Mouse (Mus musculus) kidney, postnatal 0 days (tissue): ENCODE measurements around the gene Acot7. TPM values are rescaled to one million over a fixed set of nuclear protein-coding genes. Genes with fewer than 3 reads are reported as not detected.

ENCODE experiments used
- ATAC-seq: fragments of 200-750 bp; cut with Nextera tagmentation; replicated peaks from 2 replicates; pipeline ENCODE4 v1.8.0; 2017; ENCODE audit warnings: low read depth, moderate number of reproducible peaks, moderate TSS enrichment, moderate library complexity; ENCODE audit not compliant: low FRiP score
- DNase-seq: peaks from one replicate; pipeline ENCODE4 v3.0.0-alpha.2; 2016; ENCODE audit warnings: low spot score
- H3K27ac ChIP-seq: fragments of 300-500 bp; sonication (generic); 2 replicates; pipeline ENCODE4 v1.5.1; 2014; ENCODE audit warnings: mild to moderate bottlenecking
- H3K27me3 ChIP-seq: fragments of 300-500 bp; sonication (generic); 2 replicates; pipeline ENCODE4 v1.6.1; 2014; ENCODE audit warnings: low read length, mixed read lengths; ENCODE audit not compliant: insufficient read depth
- H3K36me3 ChIP-seq: fragments of 300-500 bp; sonication (generic); 2 replicates; pipeline ENCODE4 v1.6.1; 2014; ENCODE audit warnings: low read length, mixed read lengths; ENCODE audit not compliant: insufficient read depth
- H3K4me1 ChIP-seq: fragments of 300-500 bp; sonication (generic); replicated peaks from 2 replicates; pipeline ENCODE4 v1.6.1; 2014; ENCODE audit warnings: antibody characterized with exemption, low read length, mixed read lengths; ENCODE audit not compliant: insufficient read depth
- H3K4me2 ChIP-seq: fragments of 300-500 bp; sonication (generic); 2 replicates; pipeline ENCODE4 v1.6.1; 2014; ENCODE audit warnings: mild to moderate bottlenecking, low read length, moderate library complexity, mixed read lengths
- H3K4me3 ChIP-seq: fragments of 300-500 bp; sonication (generic); replicated peaks from 2 replicates; pipeline ENCODE4 v1.5.1; 2014; ENCODE audit warnings: low read depth, low read length
- H3K9ac ChIP-seq: fragments of 300-500 bp; sonication (generic); 2 replicates; pipeline ENCODE4 v1.6.1; 2014; ENCODE audit warnings: low read depth, low read length
- H3K9me3 ChIP-seq: fragments of 300-500 bp; sonication (generic); replicated peaks from 2 replicates; pipeline ENCODE4 v1.6.1; 2016; ENCODE audit warnings: low read length, inconsistent platforms, mixed read lengths
- CTCF ChIP-seq: IDR thresholded peaks from 2 replicates; pipeline ENCODE4 v1.5.1; 2016; ENCODE audit warnings: antibody characterized with exemption, low read depth, mild to moderate bottlenecking, moderate library complexity
- WGBS: fragments of 180-500 bp; shearing (Covaris S2); extraction: QIAGEN DNeasy Blood & Tissue Kit; methylation state at CpG from one replicate; pipeline ENCODE4 v1.1.7; 2014; 5-methylcytosine and 5-hydroxymethylcytosine counted together
- polyA plus RNA-seq: library from polyadenylated mRNA; unstranded; fragments of >200 nt; fragmentation: Nextera tagmentation; extraction: Ambion mirVana; gene quantifications from 2 replicates; pipeline ENCODE4 v1.2.1, GENCODE M21; 2015

Acot7 gene
- polyA plus RNA-seq, 1 experiment from 2014 or later: 56.4 TPM

DNA sequence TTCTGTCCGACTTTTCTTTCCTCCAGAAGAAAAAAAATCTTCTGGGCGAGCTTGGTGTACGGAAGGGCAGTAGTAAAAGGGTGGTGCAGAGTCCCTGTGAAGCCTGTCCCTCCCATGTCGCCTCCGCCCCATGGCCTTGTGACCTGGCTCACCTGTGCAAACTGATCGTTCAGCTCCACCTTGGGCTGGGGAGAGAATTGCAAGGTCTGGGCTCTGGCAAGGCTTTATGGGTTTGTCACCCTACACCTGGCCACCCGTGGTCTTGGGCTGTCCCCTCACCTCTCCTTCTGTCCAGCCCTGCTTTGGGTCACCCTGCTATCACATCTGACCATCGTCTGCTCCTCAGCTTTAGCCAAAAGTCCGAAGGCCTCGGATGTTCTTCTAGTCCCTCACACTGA is 45.2 kb upstream of the Acot7 start:
- Histone ChIP-seq H3K27ac (peak overlapping the region; percentile 84; the same call in 1 of the 2 replicates), H3K36me3 (no peaks in the 10 kb centered on the region), H3K9me3 (no peaks in the 10 kb centered on the region), H3K27me3 (peaks cover 22% of the 10 kb centered on the region), H3K9ac (no peak overlapping the region), H3K4me3 (no peak overlapping the region), H3K4me1 (peaks cover 21% of the 10 kb centered on the region; the same call in 1 of the 2 replicates), H3K4me2 (no peak overlapping the region)
- ATAC-seq (no peak), DNase-seq (no peak)
- 0 out of 2 replicates have a peak, but pooled peaks have one; percentile 4 for TF ChIP-seq CTCF
- 27% methylated on average over 10 of the region's 10 CpGs for WGBS

- Histone ChIP-seq H3K9ac (no peak overlapping the region), H3K9me3 (no peaks in the 10 kb centered on the region), H3K27me3 (peaks cover 18% of the 10 kb centered on the region), H3K4me2 (no peak overlapping the region), H3K27ac (no peak overlapping the region), H3K4me3 (no peak overlapping the region), H3K36me3 (no peaks in the 10 kb centered on the region), H3K4me1 (peaks cover 24% of the 10 kb centered on the region; the same call in 1 of the 2 replicates)
- TF ChIP-seq CTCF: no peak
- ATAC-seq (no peak), DNase-seq (no peak)
- WGBS: 47% methylated on average over 5 of the region's 5 CpGs
Measured at GRCm38 (mm10) chr4:152133213-152133612, 44.7 kb upstream of the Acot7 start.

DNA sequence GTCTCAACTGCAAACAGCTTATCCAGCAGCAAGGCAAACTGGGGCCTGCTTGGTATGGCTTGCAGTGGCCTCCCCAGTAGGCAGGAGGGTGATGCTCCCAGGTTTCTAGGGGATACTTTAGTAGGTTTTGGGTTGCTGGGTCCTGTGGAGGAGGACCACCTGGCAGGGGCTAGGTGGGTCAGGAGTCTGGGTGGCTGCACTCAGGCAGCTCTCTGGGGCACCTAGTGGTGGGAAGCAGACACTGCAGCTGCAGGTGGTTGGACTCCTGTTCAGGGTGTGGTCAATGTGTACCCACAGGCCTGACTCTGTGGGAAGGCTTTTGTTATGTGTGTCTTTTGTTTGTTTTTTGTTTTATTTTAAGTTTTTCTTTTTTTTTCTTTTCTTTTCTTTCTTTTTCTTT is 43.4 kb upstream of the Acot7 start:
- Histone ChIP-seq H3K4me2 (no peak overlapping the region), H3K36me3 (no peaks in the 10 kb centered on the region), H3K4me1 (peaks cover 20% of the 10 kb centered on the region; the same call in 1 of the 2 replicates), H3K27me3 (0 out of 2 replicates have a peak, but pooled peaks cover 7% of the 10 kb centered on the region), H3K9me3 (no peaks in the 10 kb centered on the region), H3K4me3 (no peak overlapping the region), H3K9ac (no peak overlapping the region), H3K27ac (no peak overlapping the region)
- peak; percentile 71 for TF ChIP-seq CTCF
- peak; percentile 63 for DNase-seq
- ATAC-seq: no peak

DNA sequence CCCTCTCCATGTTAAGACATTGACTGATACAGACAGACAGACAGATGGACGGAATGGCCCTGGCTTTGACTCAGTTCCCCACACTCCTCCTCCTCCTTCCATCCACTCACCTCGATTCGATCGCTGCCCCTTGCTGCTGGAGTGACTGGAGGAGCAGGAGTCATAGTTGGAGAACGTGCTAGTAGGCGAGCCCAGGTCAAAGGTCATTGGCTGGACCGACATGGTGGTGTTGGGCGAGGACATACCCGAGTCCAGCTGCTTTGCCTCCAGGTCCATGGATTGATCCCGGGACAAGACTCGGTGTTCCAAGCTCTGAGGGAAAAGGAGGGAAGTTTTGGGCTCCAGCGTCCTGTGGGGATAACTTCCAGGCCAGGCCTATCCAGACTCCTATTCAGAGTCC is 42.6 kb upstream of the Acot7 start:
- no peak overlapping the region for H3K4me3 ChIP-seq
- 83% methylated on average over 12 of the region's 12 CpGs for WGBS
- no peak overlapping the region for H3K9ac ChIP-seq
- TF ChIP-seq CTCF: no peak
- no peaks in the 10 kb centered on the region for H3K9me3 ChIP-seq
- no peak for ATAC-seq
- DNase-seq: no peak
- no peak overlapping the region for H3K27ac ChIP-seq
- no peak overlapping the region for H3K4me2 ChIP-seq
- peaks cover 16% of the 10 kb centered on the region; the same call in 1 of the 2 replicates for H3K4me1 ChIP-seq
- no peaks in the 10 kb centered on the region for H3K36me3 ChIP-seq
- 0 out of 2 replicates have a peak, but pooled peaks cover 6% of the 10 kb centered on the region for H3K27me3 ChIP-seq

- H3K4me3 ChIP-seq: no peak overlapping the region
- peak; percentile 74 for TF ChIP-seq CTCF
Measured at GRCm38 (mm10) chr4:152136112-152136875, 41.6 kb upstream of the Acot7 start.

GRCm38 (mm10) chr4:152136876-152137250 is 41.1 kb upstream of the Acot7 start:
- 0 out of 2 replicates have a peak, but pooled peaks cover 6% of the 10 kb centered on the region for H3K27me3 ChIP-seq
- H3K36me3 ChIP-seq: no peaks in the 10 kb centered on the region
- H3K4me2 ChIP-seq: no peak overlapping the region
- no peak for TF ChIP-seq CTCF
- H3K4me1 ChIP-seq: peaks cover 13% of the 10 kb centered on the region; the same call in 1 of the 2 replicates
- ATAC-seq: no peak
- H3K4me3 ChIP-seq: no peak overlapping the region
- DNase-seq: no peak
- H3K27ac ChIP-seq: no peak overlapping the region
- 98% methylated on average over 2 of the region's 2 CpGs for WGBS
- no peak overlapping the region for H3K9ac ChIP-seq
- H3K9me3 ChIP-seq: no peaks in the 10 kb centered on the region

More at GRCm38 (mm10) chr4:152136112-152136875, 41.6 kb upstream of the Acot7 start:
- Histone ChIP-seq H3K27me3 (0 out of 2 replicates have a peak, but pooled peaks cover 6% of the 10 kb centered on the region), H3K4me1 (peaks cover 13% of the 10 kb centered on the region; the same call in 1 of the 2 replicates), H3K9ac (no peak overlapping the region), H3K27ac (no peak overlapping the region), H3K4me2 (no peak overlapping the region), H3K9me3 (no peaks in the 10 kb centered on the region), H3K36me3 (no peaks in the 10 kb centered on the region)
- no peak for ATAC-seq
- peak; percentile 52 for DNase-seq
- WGBS: 25% methylated on average over 6 of the region's 6 CpGs
